ENCODE assay signal across 19 mouse cellular contexts in genomic region chr6:139852836-139853235, GRCm38 (mm10).
DNase-seq lines count a peak whose midpoint lies in the region; ATAC-seq lines count a peak whose summit lies in the region.
"Had no signal": no experiment of that assay in that cellular context is flagged by ENCODE, and none has a peak within 500 bp of the region (broad histone marks: within the 10 kb centered on the region; RNA-seq: fewer than 3 reads in every experiment).

No protein-coding gene starts in this region.

- H3K27me3 ChIP-seq in heart, embryonic 12.5 days (replicated peaks): no peaks in the 10 kb centered on the region
- H3K27me3 ChIP-seq: hindbrain, embryonic 12.5 days; intestine, embryonic 15.5 days; kidney, embryonic 15.5 days; liver, embryonic 15.5 days had no signal

- no peak overlapping the region for H3K4me2 ChIP-seq in heart, embryonic 12.5 days
- H3K4me2 ChIP-seq: hindbrain, embryonic 12.5 days; intestine, embryonic 15.5 days; kidney, embryonic 15.5 days; liver, embryonic 15.5 days had no signal

- H3K27ac ChIP-seq in heart, embryonic 12.5 days (ENCODE audit: poor library complexity, severe bottlenecking): no peak overlapping the region
- H3K27ac ChIP-seq: hindbrain, embryonic 12.5 days; intestine, embryonic 15.5 days; kidney, embryonic 15.5 days; liver, embryonic 15.5 days had no signal

- WGBS in heart, embryonic 12.5 days: 83% methylated on average over 3 of the region's 3 CpGs

- no peaks in the 10 kb centered on the region for H3K9me3 ChIP-seq in heart, embryonic 12.5 days (replicated peaks)
- H3K9me3 ChIP-seq: hindbrain, embryonic 12.5 days; intestine, embryonic 15.5 days; kidney, embryonic 15.5 days; liver, embryonic 15.5 days had no signal

- H3K4me3 ChIP-seq in heart, embryonic 12.5 days: no peak overlapping the region
- H3K4me3 ChIP-seq: erythroblast, embryonic 14.5 days; hindbrain, embryonic 12.5 days; intestine, embryonic 15.5 days; kidney, embryonic 15.5 days; liver, embryonic 15.5 days had no signal

- no peak overlapping the region for H3K9ac ChIP-seq in heart, embryonic 12.5 days
- H3K9ac ChIP-seq: hindbrain, embryonic 12.5 days; intestine, embryonic 15.5 days; kidney, embryonic 15.5 days; liver, embryonic 15.5 days had no signal

- DNase-seq in adrenal gland, adult 2 months: peak; percentile 34
- no peak for DNase-seq in adrenal gland, adult 18-20 months (ENCODE audit: low spot score in 2 of 2)
- peak; percentile 14 for DNase-seq in heart, adult 11 months
- DNase-seq in brain, adult 2 months (ENCODE audit: low read depth, low spot score): peak; percentile 27
- peak; percentile 41 for DNase-seq in layer of hippocampus, adult 9-11 months
- no peak for DNase-seq in spleen, adult 12 weeks (ENCODE audit: low spot score)
- DNase-seq: cerebellum, postnatal 36 days; gastrocnemius, postnatal 14 days; lung, postnatal 10 days; right cerebral cortex, adult 18-20 months had no signal

- no peaks in the 10 kb centered on the region for H3K4me1 ChIP-seq in heart, embryonic 12.5 days (replicated peaks)
- H3K4me1 ChIP-seq: hindbrain, embryonic 12.5 days; intestine, embryonic 15.5 days; kidney, embryonic 15.5 days; liver, embryonic 15.5 days had no signal

- no peaks in the 10 kb centered on the region for H3K36me3 ChIP-seq in heart, embryonic 12.5 days
- H3K36me3 ChIP-seq: G1E; hindbrain, embryonic 12.5 days; intestine, embryonic 15.5 days; kidney, embryonic 15.5 days; liver, embryonic 15.5 days had no signal

- no peak for ATAC-seq in heart, embryonic 12.5 days (ENCODE audit: insufficient number of reproducible peaks, low FRiP score)
- ATAC-seq in erythroid progenitor cell, adult 5-6 weeks (replicated peaks; ENCODE audit: low FRiP score, poor library complexity, severe bottlenecking): no peak
- ATAC-seq: CD4-positive, CD25-positive, alpha-beta regulatory T cell, adult 4 months; intestine, embryonic 15.5 days had no signal

Comparison
In these comparisons a context has a peak if more than half of its experiments do, and no peak if none do; other contexts are left out.
1. DNase-seq: peak in adrenal gland, adult 2 months (single experiment), heart, adult 11 months (single experiment), brain, adult 2 months (single experiment) and layer of hippocampus, adult 9-11 months (single experiment); none in adrenal gland, adult 18-20 months (0 of 2) and spleen, adult 12 weeks (single experiment).